Mouse (Mus musculus) neural tube, embryonic 12.5 days (tissue): Measurements from ENCODE around the gene Rcbtb2. TPM values are rescaled to one million over a fixed set of nuclear protein-coding genes. Genes with fewer than 3 reads are reported as not detected.

ENCODE experiments used
- ATAC-seq: fragments of 200-750 bp; cut with Nextera tagmentation; 2 replicates; pipeline ENCODE4 v1.8.0; 2017; ENCODE audit warnings: low read depth, mild to moderate bottlenecking, moderate TSS enrichment, moderate library complexity; ENCODE audit not compliant: low FRiP score
- H3K27ac ChIP-seq: fragments of 300-500 bp; sonication (generic); 2 replicates; pipeline ENCODE4 v1.5.1; 2016
- H3K27me3 ChIP-seq: fragments of 300-500 bp; sonication (generic); replicated peaks from 2 replicates; pipeline ENCODE4 v1.6.1; 2016; ENCODE audit warnings: mild to moderate bottlenecking
- H3K36me3 ChIP-seq: fragments of 300-500 bp; sonication (generic); 2 replicates; pipeline ENCODE4 v1.6.1; 2016; ENCODE audit warnings: mild to moderate bottlenecking
- H3K4me1 ChIP-seq: fragments of 300-500 bp; sonication (generic); 2 replicates; pipeline ENCODE4 v1.6.1; 2016
- H3K4me2 ChIP-seq: fragments of 300-500 bp; sonication (generic); replicated peaks from 2 replicates; pipeline ENCODE4 v1.6.1; 2016; ENCODE audit warnings: mild to moderate bottlenecking
- H3K4me3 ChIP-seq: fragments of 300-500 bp; sonication (generic); 2 replicates; pipeline ENCODE4 v1.5.1; 2016
- H3K9ac ChIP-seq: fragments of 300-500 bp; sonication (generic); 2 replicates; pipeline ENCODE4 v1.6.1; 2016; ENCODE audit warnings: mild to moderate bottlenecking
- H3K9me3 ChIP-seq: fragments of 300-500 bp; sonication (generic); 2 replicates; pipeline ENCODE4 v1.6.1; 2016; ENCODE audit warnings: mild to moderate bottlenecking
- WGBS: fragments of 180-500 bp; shearing (Covaris S2); methylation state at CpG from one replicate; pipeline ENCODE4 v1.1.7; 2016; 5-methylcytosine and 5-hydroxymethylcytosine counted together
- polyA plus RNA-seq: library from polyadenylated mRNA; unstranded; fragments of >200 nt; fragmentation: Nextera tagmentation; extraction: Ambion mirVana; gene quantifications from 2 replicates; pipeline ENCODE4 v1.2.1, GENCODE M21; 2016

The Rcbtb2 gene
- polyA plus RNA-seq, 1 experiment from 2014 or later, result 118 TPM

- H3K9ac ChIP-seq, result no peak overlapping the region
- 47% methylated on average over 1 of the region's 1 CpGs for WGBS
- H3K36me3 ChIP-seq, result no peaks in the 10 kb centered on the region
- no peak overlapping the region for H3K27ac ChIP-seq
- peaks cover 6% of the 10 kb centered on the region; the same call in 1 of the 2 replicates for H3K4me1 ChIP-seq
- no peaks in the 10 kb centered on the region for H3K27me3 ChIP-seq
- H3K4me3 ChIP-seq, result no peak overlapping the region
- no peak overlapping the region for H3K4me2 ChIP-seq
- no peak for ATAC-seq
- H3K9me3 ChIP-seq, result no peaks in the 10 kb centered on the region
Measured at GRCm38 (mm10) chr14:73226849-73227248, 104.0 kb downstream of the Rcbtb2 start.

GRCm38 (mm10) chr14:73231286-73231982, 108.6 kb downstream of the Rcbtb2 start:
- WGBS, result 26% methylated on average over 5 of the region's 5 CpGs
- H3K4me2 ChIP-seq, result no peak overlapping the region
- H3K4me1 ChIP-seq, result peaks cover 17% of the 10 kb centered on the region
- no peaks in the 10 kb centered on the region for H3K9me3 ChIP-seq
- ATAC-seq, result no peak
- no peak overlapping the region for H3K9ac ChIP-seq
- H3K27me3 ChIP-seq, result no peaks in the 10 kb centered on the region
- no peaks in the 10 kb centered on the region for H3K36me3 ChIP-seq
- H3K27ac ChIP-seq, result no peak overlapping the region
- no peak overlapping the region for H3K4me3 ChIP-seq

- no peak for ATAC-seq
- Histone ChIP-seq H3K4me1 (peaks cover 23% of the 10 kb centered on the region), H3K27me3 (no peaks in the 10 kb centered on the region), H3K9ac (no peak overlapping the region), H3K9me3 (no peaks in the 10 kb centered on the region), H3K4me2 (no peak overlapping the region), H3K36me3 (no peaks in the 10 kb centered on the region), H3K4me3 (no peak overlapping the region), H3K27ac (peak overlapping the region; percentile 64; the same call in 1 of the 2 replicates)
- 0% methylated on average over 2 of the region's 2 CpGs for WGBS
Measured at GRCm38 (mm10) chr14:73234468-73235031, 111.7 kb downstream of the Rcbtb2 start.

- WGBS, result under 1% methylated on average over 19 of the region's 19 CpGs
Measured at GRCm38 (mm10) chr14:73237848-73238321, 115.0 kb downstream of the Rcbtb2 start, which contains the start of gene Lpar6. Lpar6 (plus strand) TSS chr14:73237895.

GRCm38 (mm10) chr14:73238498-73239250, 115.8 kb downstream of the Rcbtb2 start:
- peaks cover 17% of the 10 kb centered on the region for H3K4me1 ChIP-seq
- H3K27ac ChIP-seq, result peak overlapping the region; percentile 81
- H3K9ac ChIP-seq, result peak overlapping the region; percentile 64
- H3K9me3 ChIP-seq, result no peaks in the 10 kb centered on the region
- WGBS, result under 1% methylated on average over 20 of the region's 20 CpGs
- H3K27me3 ChIP-seq, result no peaks in the 10 kb centered on the region
- ATAC-seq, result peak; percentile 94
- peak overlapping the region; percentile 50 for H3K4me3 ChIP-seq
- H3K4me2 ChIP-seq, result peak overlapping the region; percentile 60
- H3K36me3 ChIP-seq, result peaks cover 4% of the 10 kb centered on the region

More at GRCm38 (mm10) chr14:73237848-73238321, 115.0 kb downstream of the Rcbtb2 start, which contains the start of gene Lpar6:
- peak; percentile 84 for ATAC-seq
- Histone ChIP-seq H3K36me3 (peaks cover 4% of the 10 kb centered on the region), H3K4me1 (peaks cover 17% of the 10 kb centered on the region), H3K27me3 (no peaks in the 10 kb centered on the region), H3K27ac (peak within 1 kb of the TSS; percentile 81), H3K9me3 (no peaks in the 10 kb centered on the region), H3K4me2 (peak within 1 kb of the TSS; percentile 60), H3K9ac (peak within 1 kb of the TSS; percentile 64), H3K4me3 (peak within 1 kb of the TSS; percentile 50)

- no peaks in the 10 kb centered on the region for H3K9me3 ChIP-seq
- no peak overlapping the region; the same call in 1 of the 2 replicates for H3K27ac ChIP-seq
- ATAC-seq, result no peak
- peak overlapping the region; percentile 60 for H3K4me2 ChIP-seq
- H3K27me3 ChIP-seq, result no peaks in the 10 kb centered on the region
- H3K4me1 ChIP-seq, result peaks cover 15% of the 10 kb centered on the region
- H3K4me3 ChIP-seq, result peak overlapping the region; percentile 50
- peaks cover 4% of the 10 kb centered on the region for H3K36me3 ChIP-seq
- peak overlapping the region; percentile 64 for H3K9ac ChIP-seq
- 0% methylated on average over 6 of the region's 6 CpGs for WGBS
Measured at GRCm38 (mm10) chr14:73239291-73239690, 116.5 kb downstream of the Rcbtb2 start.

GRCm38 (mm10) chr14:73239857-73240256, 117.0 kb downstream of the Rcbtb2 start:
- no peak overlapping the region for H3K9ac ChIP-seq
- H3K4me2 ChIP-seq, result no peak overlapping the region; the same call in 1 of the 2 replicates
- H3K9me3 ChIP-seq, result no peaks in the 10 kb centered on the region
- H3K4me1 ChIP-seq, result peaks cover 10% of the 10 kb centered on the region; the same call in 1 of the 2 replicates
- peaks cover 4% of the 10 kb centered on the region for H3K36me3 ChIP-seq
- ATAC-seq, result no peak
- no peak overlapping the region for H3K27ac ChIP-seq
- 50% methylated on average over 3 of the region's 3 CpGs for WGBS
- H3K4me3 ChIP-seq, result no peak overlapping the region
- H3K27me3 ChIP-seq, result no peaks in the 10 kb centered on the region

- H3K4me3 ChIP-seq, result no peak overlapping the region
- H3K4me1 ChIP-seq, result no peaks in the 10 kb centered on the region
- no peak for ATAC-seq
- H3K27ac ChIP-seq, result no peak overlapping the region
- H3K4me2 ChIP-seq, result no peak overlapping the region
- no peaks in the 10 kb centered on the region for H3K27me3 ChIP-seq
- 95% methylated on average over 2 of the region's 2 CpGs for WGBS
- no peaks in the 10 kb centered on the region for H3K9me3 ChIP-seq
- H3K9ac ChIP-seq, result no peak overlapping the region
- H3K36me3 ChIP-seq, result peaks cover 4% of the 10 kb centered on the region
Measured at GRCm38 (mm10) chr14:73244061-73244597, 121.3 kb downstream of the Rcbtb2 start.

GRCm38 (mm10) chr14:73250056-73250455, 127.2 kb downstream of the Rcbtb2 start:
- Histone ChIP-seq H3K9ac (no peak overlapping the region), H3K4me3 (no peak overlapping the region), H3K27me3 (no peaks in the 10 kb centered on the region), H3K27ac (no peak overlapping the region), H3K4me2 (no peak overlapping the region), H3K4me1 (peaks cover 4% of the 10 kb centered on the region), H3K9me3 (no peaks in the 10 kb centered on the region), H3K36me3 (no peaks in the 10 kb centered on the region)
- 94% methylated on average over 2 of the region's 2 CpGs for WGBS
- no peak for ATAC-seq

- 31% methylated on average over 2 of the region's 2 CpGs for WGBS
- H3K9ac ChIP-seq, result no peak overlapping the region
- no peak overlapping the region for H3K27ac ChIP-seq
- H3K4me2 ChIP-seq, result no peak overlapping the region
- peaks cover 4% of the 10 kb centered on the region for H3K4me1 ChIP-seq
- no peak overlapping the region for H3K4me3 ChIP-seq
- H3K27me3 ChIP-seq, result no peaks in the 10 kb centered on the region
- H3K9me3 ChIP-seq, result no peaks in the 10 kb centered on the region
- no peak for ATAC-seq
- H3K36me3 ChIP-seq, result no peaks in the 10 kb centered on the region
Measured at GRCm38 (mm10) chr14:73252276-73252675, 129.4 kb downstream of the Rcbtb2 start.

GRCm38 (mm10) chr14:73253453-73254251, 130.8 kb downstream of the Rcbtb2 start:
- H3K4me1 ChIP-seq, result peaks cover 4% of the 10 kb centered on the region
- no peaks in the 10 kb centered on the region for H3K9me3 ChIP-seq
- H3K36me3 ChIP-seq, result no peaks in the 10 kb centered on the region
- H3K4me2 ChIP-seq, result no peak overlapping the region
- no peak overlapping the region for H3K9ac ChIP-seq
- WGBS, result 21% methylated on average over 6 of the region's 6 CpGs
- no peak overlapping the region for H3K27ac ChIP-seq
- no peak overlapping the region for H3K4me3 ChIP-seq
- H3K27me3 ChIP-seq, result no peaks in the 10 kb centered on the region
- no peak for ATAC-seq
